Mouse (Mus musculus): ENCODE measurements around the gene Smim20. TPM values are rescaled to one million over a fixed set of nuclear protein-coding genes. Genes with fewer than 3 reads are reported as not detected.

Smim20 gene
- polyA plus RNA-seq, 1 experiment: 45.9 TPM

GRCm38 (mm10) chr5:53239189-53239588 is 27.7 kb upstream of the Smim20 start:
- 89% methylated on average over 7 of the region's 7 CpGs for WGBS
- TF ChIP-seq CTCF (IDR thresholded peaks at IDR 0.05; ENCODE audit: extremely low read depth, insufficient read length, insufficient replicate concordance, low read depth, low read length): no peak
- TF ChIP-seq POLR2A (IDR thresholded peaks at IDR 0.05; ENCODE audit: low read depth, low read length): no peak
- Histone ChIP-seq H3K36me3 (ENCODE audit: control insufficient read depth, insufficient read depth, low read length) (no peaks in the 10 kb centered on the region), H3K27me3 (ENCODE audit: control insufficient read depth, insufficient read depth, low read length) (no peaks in the 10 kb centered on the region), H3K27ac (ENCODE audit: insufficient read depth, low read depth, low read length) (no peak overlapping the region), H3K4me1 (ENCODE audit: control insufficient read depth, insufficient read depth, insufficient read length, low read length) (peaks cover 12% of the 10 kb centered on the region; the same call in 1 of the 2 replicates), H3K4me3 (ENCODE audit: low read depth, low read length) (no peak overlapping the region)

GRCm38 (mm10) chr5:53239831-53240440 is 26.9 kb upstream of the Smim20 start:
- Histone ChIP-seq H3K27me3 (ENCODE audit: control insufficient read depth, insufficient read depth, low read length) (no peaks in the 10 kb centered on the region), H3K4me3 (ENCODE audit: low read depth, low read length) (no peak overlapping the region), H3K36me3 (ENCODE audit: control insufficient read depth, insufficient read depth, low read length) (no peaks in the 10 kb centered on the region), H3K27ac (ENCODE audit: insufficient read depth, low read depth, low read length) (no peak overlapping the region), H3K4me1 (ENCODE audit: control insufficient read depth, insufficient read depth, insufficient read length, low read length) (peaks cover 12% of the 10 kb centered on the region; the same call in 1 of the 2 replicates)
- TF ChIP-seq CTCF (IDR thresholded peaks at IDR 0.05; ENCODE audit: extremely low read depth, insufficient read length, insufficient replicate concordance, low read depth, low read length): no peak
- TF ChIP-seq POLR2A (IDR thresholded peaks at IDR 0.05; ENCODE audit: low read depth, low read length): no peak
- 83% methylated on average over 11 of the region's 11 CpGs for WGBS

- no peaks in the 10 kb centered on the region for H3K36me3 ChIP-seq (ENCODE audit: control insufficient read depth, insufficient read depth, low read length)
- no peak overlapping the region for H3K4me3 ChIP-seq (ENCODE audit: low read depth, low read length)
- H3K27me3 ChIP-seq (ENCODE audit: control insufficient read depth, insufficient read depth, low read length): no peaks in the 10 kb centered on the region
- no peak for TF ChIP-seq POLR2A (IDR thresholded peaks at IDR 0.05; ENCODE audit: low read depth, low read length)
- no peak for TF ChIP-seq CTCF (IDR thresholded peaks at IDR 0.05; ENCODE audit: extremely low read depth, insufficient read length, insufficient replicate concordance, low read depth, low read length)
- WGBS: 53% methylated on average over 2 of the region's 2 CpGs
- no peak overlapping the region for H3K27ac ChIP-seq (ENCODE audit: insufficient read depth, low read depth, low read length)
- H3K4me1 ChIP-seq (ENCODE audit: control insufficient read depth, insufficient read depth, insufficient read length, low read length): peaks cover 12% of the 10 kb centered on the region; the same call in 1 of the 2 replicates
Measured at GRCm38 (mm10) chr5:53241109-53241508, 25.8 kb upstream of the Smim20 start.

- TF ChIP-seq CTCF (IDR thresholded peaks at IDR 0.05; ENCODE audit: extremely low read depth, insufficient read length, insufficient replicate concordance, low read depth, low read length) (no peak), POLR2A (IDR thresholded peaks at IDR 0.05; ENCODE audit: low read depth, low read length) (no peak)
- peak overlapping the region; percentile 85 for H3K27ac ChIP-seq (ENCODE audit: insufficient read depth, low read depth, low read length)
- WGBS: 38% methylated on average over 5 of the region's 5 CpGs
- no peaks in the 10 kb centered on the region for H3K27me3 ChIP-seq (ENCODE audit: control insufficient read depth, insufficient read depth, low read length)
- H3K4me1 ChIP-seq (ENCODE audit: control insufficient read depth, insufficient read depth, insufficient read length, low read length): peaks cover 15% of the 10 kb centered on the region; the same call in 1 of the 2 replicates
- no peaks in the 10 kb centered on the region for H3K36me3 ChIP-seq (ENCODE audit: control insufficient read depth, insufficient read depth, low read length)
- H3K4me3 ChIP-seq (ENCODE audit: low read depth, low read length): no peak overlapping the region; the same call in 1 of the 2 replicates
Measured at GRCm38 (mm10) chr5:53241963-53242362, 24.9 kb upstream of the Smim20 start.

- 91% methylated on average over 7 of the region's 7 CpGs for WGBS
- Histone ChIP-seq H3K27ac (ENCODE audit: insufficient read depth, low read depth, low read length) (no peak overlapping the region), H3K27me3 (ENCODE audit: control insufficient read depth, insufficient read depth, low read length) (no peaks in the 10 kb centered on the region), H3K4me3 (ENCODE audit: low read depth, low read length) (no peak overlapping the region), H3K4me1 (ENCODE audit: control insufficient read depth, insufficient read depth, insufficient read length, low read length) (peaks cover 21% of the 10 kb centered on the region; the same call in 1 of the 2 replicates), H3K36me3 (ENCODE audit: control insufficient read depth, insufficient read depth, low read length) (no peaks in the 10 kb centered on the region)
- no peak for TF ChIP-seq CTCF (IDR thresholded peaks at IDR 0.05; ENCODE audit: extremely low read depth, insufficient read length, insufficient replicate concordance, low read depth, low read length)
- TF ChIP-seq POLR2A (IDR thresholded peaks at IDR 0.05; ENCODE audit: low read depth, low read length): no peak
Measured at GRCm38 (mm10) chr5:53242865-53243499, 23.9 kb upstream of the Smim20 start.

GRCm38 (mm10) chr5:53243933-53244332 is 22.9 kb upstream of the Smim20 start:
- 76% methylated on average over 10 of the region's 10 CpGs for WGBS
- TF ChIP-seq POLR2A (IDR thresholded peaks at IDR 0.05; ENCODE audit: low read depth, low read length) (no peak), CTCF (IDR thresholded peaks at IDR 0.05; ENCODE audit: extremely low read depth, insufficient read length, insufficient replicate concordance, low read depth, low read length) (no peak)
- Histone ChIP-seq H3K27me3 (ENCODE audit: control insufficient read depth, insufficient read depth, low read length) (no peaks in the 10 kb centered on the region), H3K4me3 (ENCODE audit: low read depth, low read length) (no peak overlapping the region), H3K27ac (ENCODE audit: insufficient read depth, low read depth, low read length) (no peak overlapping the region), H3K36me3 (ENCODE audit: control insufficient read depth, insufficient read depth, low read length) (no peaks in the 10 kb centered on the region), H3K4me1 (ENCODE audit: control insufficient read depth, insufficient read depth, insufficient read length, low read length) (peaks cover 21% of the 10 kb centered on the region; the same call in 1 of the 2 replicates)

GRCm38 (mm10) chr5:53248499-53248898 is 18.4 kb upstream of the Smim20 start:
- Histone ChIP-seq H3K4me3 (ENCODE audit: low read depth, low read length) (no peak overlapping the region), H3K27ac (ENCODE audit: insufficient read depth, low read depth, low read length) (no peak overlapping the region), H3K36me3 (ENCODE audit: control insufficient read depth, insufficient read depth, low read length) (no peaks in the 10 kb centered on the region), H3K27me3 (ENCODE audit: control insufficient read depth, insufficient read depth, low read length) (no peaks in the 10 kb centered on the region), H3K4me1 (ENCODE audit: control insufficient read depth, insufficient read depth, insufficient read length, low read length) (peaks cover 12% of the 10 kb centered on the region; the same call in 1 of the 2 replicates)
- WGBS: 88% methylated on average over 11 of the region's 11 CpGs
- TF ChIP-seq POLR2A (IDR thresholded peaks at IDR 0.05; ENCODE audit: low read depth, low read length) (no peak), CTCF (IDR thresholded peaks at IDR 0.05; ENCODE audit: extremely low read depth, insufficient read length, insufficient replicate concordance, low read depth, low read length) (no peak)
